In genomic region chr2:31670551-31671035, GRCm38 (mm10) we compare ENCODE assay signal across 8 mouse cellular contexts. TPM values are rescaled to one million over a fixed set of nuclear protein-coding genes. Genes with fewer than 3 reads are reported as not detected.
A peak's percentile ranks its signal among the peaks of the same experiment; 100 is the strongest.
DNase-seq lines count a peak whose midpoint lies in the region; ATAC-seq and TF ChIP-seq lines count a peak whose summit lies in the region.

Gene Exosc2 (plus strand): TSS chr2:31670715.

- peak within 1 kb of the TSS; percentile 84 for H3K4me2 ChIP-seq in forebrain, postnatal 0 days (ENCODE audit: low read depth)
- H3K4me2 ChIP-seq in lung, embryonic 15.5 days = peak within 1 kb of the TSS; percentile 61

- peak; percentile 99 for ATAC-seq in forebrain, postnatal 0 days
- ATAC-seq in lung, embryonic 15.5 days (ENCODE audit: borderline replicate concordance, extremely low read depth, low FRiP score, low TSS enrichment) = peak; percentile 99

- whole genome bisulfite sequencing in cerebellum, adult 2 months = under 1% methylated on average over 27 of the region's 27 CpGs
- WGBS in forebrain, postnatal 0 days = under 1% methylated on average over 27 of the region's 27 CpGs
- 1% methylated on average over 27 of the region's 27 CpGs for WGBS in lung, embryonic 15.5 days

- peaks cover 8 to 19% of the 10 kb centered on the region in 2 experiments for H3K36me3 ChIP-seq in MEL (ENCODE audit: control insufficient read depth in 1 of 2, insufficient read depth in 2 of 2, low read length in 2 of 2)
- H3K36me3 ChIP-seq in forebrain, postnatal 0 days (ENCODE audit: insufficient read depth) = peaks cover 21% of the 10 kb centered on the region
- H3K36me3 ChIP-seq in lung, embryonic 15.5 days = peaks cover 24% of the 10 kb centered on the region

- TF ChIP-seq RAD21 in MEL (IDR thresholded peaks at IDR 0.05; ENCODE audit: low read depth, low read length) = no peak

- H3K9me3 ChIP-seq in MEL (replicated peaks; ENCODE audit: insufficient read depth, low read length) = no peaks in the 10 kb centered on the region
- H3K9me3 ChIP-seq in forebrain, postnatal 0 days (ENCODE audit: low read length) = no peaks in the 10 kb centered on the region
- H3K9me3 ChIP-seq in lung, embryonic 15.5 days = no peaks in the 10 kb centered on the region

- H3K27ac ChIP-seq in MEL (ENCODE audit: control insufficient read depth, low read depth, low read length) = peak within 1 kb of the TSS; percentile 72
- H3K27ac ChIP-seq in cerebellum, adult 2 months (ENCODE audit: insufficient read depth, low read length) = no peak within 1 kb of the TSS
- peak within 1 kb of the TSS; percentile 76 for H3K27ac ChIP-seq in forebrain, postnatal 0 days (ENCODE audit: low read depth, low read length)
- peak within 1 kb of the TSS; percentile 42; the same call in 1 of the 2 replicates for H3K27ac ChIP-seq in lung, embryonic 15.5 days

- H3K79me2 ChIP-seq in MEL (ENCODE audit: control insufficient read depth, insufficient read depth, low read length, poor library complexity) = peaks cover 30% of the 10 kb centered on the region

- DNase-seq in MEL (ENCODE audit: low read depth, low spot score) = peak; percentile 98
- peak; percentile 92 to 94 for DNase-seq in cerebellum, adult 2 months
- peak; percentile 97 for DNase-seq in forebrain, postnatal 0 days
- DNase-seq in heart, postnatal 4 days = peak; percentile 94
- peak; percentile 93 to 94 for DNase-seq in layer of hippocampus, adult 8-10 months (ENCODE audit: low spot score in 2 of 2)
- peak; percentile 89 for DNase-seq in ovary, adult 18-20 months (ENCODE audit: low spot score)
- DNase-seq in thymus, postnatal 0 days (ENCODE audit: low spot score) = peak; percentile 97

- peaks cover 7 to 19% of the 10 kb centered on the region in 2 experiments for H3K4me1 ChIP-seq in MEL (ENCODE audit: control insufficient read depth in 1 of 2, insufficient read depth in 2 of 2, low read length in 2 of 2)
- H3K4me1 ChIP-seq in cerebellum, adult 2 months (ENCODE audit: control insufficient read depth, insufficient read depth, low read length) = peaks cover 4% of the 10 kb centered on the region
- H3K4me1 ChIP-seq in forebrain, postnatal 0 days (ENCODE audit: insufficient read depth) = no peaks in the 10 kb centered on the region
- 0 out of 2 replicates have a peak, but pooled peaks cover 14% of the 10 kb centered on the region for H3K4me1 ChIP-seq in lung, embryonic 15.5 days

- H3K9ac ChIP-seq in MEL (ENCODE audit: control insufficient read depth, low read depth, low read length, poor library complexity, severe bottlenecking) = peak within 1 kb of the TSS; percentile 90
- H3K9ac ChIP-seq in forebrain, postnatal 0 days = peak within 1 kb of the TSS; percentile 72
- peak within 1 kb of the TSS; percentile 70 for H3K9ac ChIP-seq in lung, embryonic 15.5 days

- no peak for TF ChIP-seq CTCF in MEL (IDR thresholded peaks at IDR 0.05 in 2 of 3, conservative IDR thresholded peaks at IDR 0.05 in 1 of 3; ENCODE audit: control insufficient read depth in 1 of 3, insufficient read depth in 1 of 3, low read depth in 2 of 3, low read length in 3 of 3, poor library complexity in 1 of 3, severe bottlenecking in 1 of 3)
- no peak for TF ChIP-seq CTCF in cerebellum, adult 2 months (IDR thresholded peaks at IDR 0.05; ENCODE audit: borderline replicate concordance, insufficient read depth, low read depth, low read length)
- TF ChIP-seq CTCF in forebrain, postnatal 0 days (IDR thresholded peaks at IDR 0.05; ENCODE audit: low read depth) = no peak

- no peaks in the 10 kb centered on the region for H3K27me3 ChIP-seq in MEL (ENCODE audit: control insufficient read depth in 1 of 2, insufficient read depth in 2 of 2, low read length in 2 of 2)
- no peaks in the 10 kb centered on the region for H3K27me3 ChIP-seq in cerebellum, adult 2 months (ENCODE audit: control insufficient read depth, insufficient read depth, low read length)
- no peaks in the 10 kb centered on the region for H3K27me3 ChIP-seq in forebrain, postnatal 0 days (ENCODE audit: insufficient read depth, low read length)
- no peaks in the 10 kb centered on the region for H3K27me3 ChIP-seq in lung, embryonic 15.5 days

- peak within 1 kb of the TSS; percentile 74 to 83 for H3K4me3 ChIP-seq in MEL (ENCODE audit: control insufficient read depth in 1 of 2, insufficient read depth in 1 of 2, low read depth in 2 of 2, low read length in 2 of 2)
- peak within 1 kb of the TSS; percentile 97 for H3K4me3 ChIP-seq in cerebellum, adult 2 months (replicated peaks; ENCODE audit: insufficient read depth, low read depth, low read length)
- H3K4me3 ChIP-seq in forebrain, postnatal 0 days (ENCODE audit: low read depth, low read length) = peak within 1 kb of the TSS; percentile 76
- H3K4me3 ChIP-seq in lung, embryonic 15.5 days = peak within 1 kb of the TSS; percentile 70

- TF ChIP-seq POLR2A in MEL (IDR thresholded peaks at IDR 0.05; ENCODE audit: control insufficient read depth in 1 of 2, insufficient read depth in 1 of 2, low read depth in 1 of 2, low read length in 2 of 2, poor library complexity in 1 of 2) = peak; percentile 65 to 98
- TF ChIP-seq POLR2A in cerebellum, adult 2 months (IDR thresholded peaks at IDR 0.05; ENCODE audit: borderline replicate concordance, insufficient read depth, low read length) = peak; percentile 98

- TF ChIP-seq EP300 in MEL (IDR thresholded peaks at IDR 0.05; ENCODE audit: low read depth in 1 of 2, low read length in 2 of 2) = no peak

TF ChIP-seq in MEL, 35 proteins besides CTCF, POLR2A, EP300 and RAD21 (continues in another document):
- TF ChIP-seq MAFK (IDR thresholded peaks at IDR 0.05; ENCODE audit: borderline replicate concordance, low read depth, low read length) (no peak), ZC3H11A (IDR thresholded peaks at IDR 0.05; ENCODE audit: low read depth, low read length) (no peak), SMC3 (IDR thresholded peaks at IDR 0.05; ENCODE audit: low read depth, low read length) (no peak), RCOR1 (IDR thresholded peaks at IDR 0.05; ENCODE audit: low read depth, low read length) (peak; percentile 81), NRF1 (IDR thresholded peaks at IDR 0.05; ENCODE audit: insufficient read depth, low read depth, low read length, poor library complexity, severe bottlenecking) (peak; percentile 96), SIN3A (IDR thresholded peaks at IDR 0.05; ENCODE audit: low read length) (peak; percentile 93), USF1 (IDR thresholded peaks at IDR 0.05; ENCODE audit: low read depth, low read length) (peak; percentile 49; the same call in 1 of the 2 replicates), KAT2A (conservative IDR thresholded peaks at IDR 0.05; ENCODE audit: low read depth, low read length) (peak; percentile 75), MEF2A (IDR thresholded peaks at IDR 0.05; ENCODE audit: extremely low read depth, insufficient replicate concordance, low read depth, low read length, poor library complexity, severe bottlenecking) (no peak), GATA1 (IDR thresholded peaks at IDR 0.05; ENCODE audit: low read depth, low read length) (peak; percentile 39; the same call in 1 of the 2 replicates), USF2 (IDR thresholded peaks at IDR 0.05; ENCODE audit: borderline replicate concordance in 1 of 2, insufficient read depth in 1 of 2, low read depth in 1 of 2, low read length in 2 of 2) (no peak), MXI1 (IDR thresholded peaks at IDR 0.05; ENCODE audit: low read depth, low read length) (peak; percentile 98), TAL1 (IDR thresholded peaks at IDR 0.05; ENCODE audit: low read length) (no peak), MAX (IDR thresholded peaks at IDR 0.05; ENCODE audit: low read length) (peak; percentile 95), POLR2AphosphoS5 (IDR thresholded peaks at IDR 0.05; ENCODE audit: borderline replicate concordance, low read depth, low read length) (no peak), MYB (IDR thresholded peaks at IDR 0.05; ENCODE audit: low read depth, low read length) (no peak), ETS1 (IDR thresholded peaks at IDR 0.05; ENCODE audit: low read depth, low read length) (no peak), JUND (IDR thresholded peaks at IDR 0.05; ENCODE audit: low read depth, low read length) (no peak), ZKSCAN1 (IDR thresholded peaks at IDR 0.05; ENCODE audit: low read depth, low read length) (no peak), NELFE (IDR thresholded peaks at IDR 0.05; ENCODE audit: low read depth, low read length) (peak; percentile 97), MAZ (IDR thresholded peaks at IDR 0.05; ENCODE audit: low read depth, low read length) (no peak), GABPA (IDR thresholded peaks at IDR 0.05; ENCODE audit: low read depth, low read length) (no peak), ELF1 (IDR thresholded peaks at IDR 0.05; ENCODE audit: low read depth, low read length) (no peak), HCFC1 (IDR thresholded peaks at IDR 0.05; ENCODE audit: low read depth, low read length) (peak; percentile 97), CHD1 (IDR thresholded peaks at IDR 0.05; ENCODE audit: low read depth, low read length) (no peak), ZMIZ1 (IDR thresholded peaks at IDR 0.05; ENCODE audit: low read depth, low read length) (no peak), POLR2AphosphoS2 (IDR thresholded peaks at IDR 0.05; ENCODE audit: low read length) (peak; percentile 78; the same call in 1 of the 2 replicates), MYC (IDR thresholded peaks at IDR 0.05; ENCODE audit: low read depth, low read length) (peak; percentile 86), CHD2 (IDR thresholded peaks at IDR 0.05; ENCODE audit: low read length) (no peak), TCF12 (IDR thresholded peaks at IDR 0.05; ENCODE audit: low read depth, low read length) (peak; percentile 33; the same call in 1 of the 2 replicates), TBP (IDR thresholded peaks at IDR 0.05; ENCODE audit: low read depth, low read length) (peak; percentile 95), BHLHE40 (IDR thresholded peaks at IDR 0.05; ENCODE audit: borderline replicate concordance, low read depth, low read length) (no peak), E2F4 (IDR thresholded peaks at IDR 0.05; ENCODE audit: borderline replicate concordance, low read depth, low read length) (peak; percentile 94)

RNA-seq across cellular contexts. Expression of gene Exosc2, which starts in this region (rescaled TPM):
- 138 and 172 TPM in 2 replicates for total RNA-seq in MEL (2012; rRNA removed)
- 100 to 1,000 TPM; 128 to 219 TPM for polyA plus RNA-seq in MEL (2012; ENCODE audit: insufficient read depth in 1 of 2, insufficient read length in 2 of 2, low read depth in 1 of 2, low replicate concordance in 2 of 2, missing spikeins in 1 of 2)
- 25.0 and 26.8 TPM in 2 replicates for polyA plus RNA-seq in cerebellum, adult 2 months (2012; rRNA removed)
- 33.4 and 41.9 TPM in 2 replicates for total RNA-seq in forebrain, postnatal 0 days (2014; rRNA removed)
- polyA plus RNA-seq in forebrain, postnatal 0 days (2015; fragmentation: Nextera tagmentation; extraction: Ambion mirVana) = 28.4 and 34.0 TPM in 2 replicates
- 10 to 100 TPM; 21.6 to 22.9 TPM for total RNA-seq in heart, postnatal 4 days (2021)
- total RNA-seq in layer of hippocampus, adult 8-10 months (2022) = 10 to 100 TPM; 22.7 to 25.3 (median 23.5) TPM
- 67.7 and 69.1 TPM in 2 replicates for polyA plus RNA-seq in lung, embryonic 15.5 days (2015; fragmentation: Nextera tagmentation; extraction: Ambion mirVana)
- polyA plus RNA-seq in thymus, postnatal 0 days (2015; fragmentation: Nextera tagmentation; extraction: Ambion mirVana) = 54.5 and 57.6 TPM in 2 replicates
